Mouse (Mus musculus): ENCODE data around the gene Gpr137.
A peak's percentile ranks its signal among the peaks of the same experiment; 100 is the strongest.

Gpr137 gene

GRCm38 (mm10) chr19:6941372-6942248 is 670 bp downstream of the Gpr137 start, which contains the start of gene Bad:
Gene Bad (plus strand): TSS chr19:6941861.
- DNase-seq (ENCODE audit: low spot score): peak; percentile 96

GRCm38 (mm10) chr19:6940396-6941351 is 1.6 kb downstream of the Gpr137 start:
- no peak for DNase-seq (ENCODE audit: low spot score)

- DNase-seq (ENCODE audit: low spot score): no peak
These were observed 2.9 kb downstream of the Gpr137 start for GRCm38 (mm10) chr19:6939106-6940002.

DNA sequence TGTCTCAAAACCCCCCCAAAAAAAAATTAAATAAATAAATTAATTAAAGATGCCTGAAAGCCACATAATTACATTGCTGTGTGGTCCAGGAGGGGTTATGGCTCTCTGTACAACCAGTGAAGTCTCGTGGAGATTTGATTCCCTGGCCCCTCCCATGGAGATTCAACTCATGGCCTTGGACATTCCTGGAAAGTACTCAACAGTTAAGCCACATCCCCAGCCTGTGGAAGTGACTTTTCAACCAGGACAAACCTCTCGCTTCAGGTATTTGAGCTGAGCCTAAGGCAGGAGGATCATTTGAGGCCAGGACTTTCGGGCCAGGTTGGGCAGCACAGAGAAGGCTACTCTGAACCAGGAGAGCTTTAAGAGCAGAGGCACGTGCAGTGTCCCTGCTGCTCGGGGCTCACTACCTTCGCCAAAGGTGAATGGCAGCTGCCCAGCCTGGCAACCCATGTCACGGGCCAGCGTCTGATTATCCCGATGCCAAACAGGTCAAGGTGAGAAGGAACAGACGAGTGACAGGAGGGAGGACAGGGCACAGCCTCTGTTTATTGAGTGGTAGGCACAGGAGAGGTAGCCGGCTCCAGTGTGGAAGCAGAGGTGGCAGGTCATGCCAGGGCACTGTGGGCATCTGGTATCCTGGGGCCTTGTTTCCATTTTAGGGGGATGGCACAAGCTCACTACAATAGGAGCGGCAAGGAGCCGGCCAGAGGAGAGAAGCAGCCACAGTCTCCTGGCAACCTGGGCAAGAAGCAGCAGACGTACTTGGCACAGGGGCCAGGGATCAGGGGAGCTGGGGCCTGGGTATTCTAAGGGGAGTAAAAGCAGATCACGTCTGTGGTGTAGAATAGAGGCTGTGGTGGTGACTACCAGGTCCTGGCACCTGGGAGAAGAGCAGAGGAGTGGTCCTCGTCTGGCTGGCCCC is 4.5 kb downstream of the Gpr137 start:
- no peak for DNase-seq (ENCODE audit: low spot score)

GRCm38 (mm10) chr19:6936299-6936698 is 6.0 kb downstream of the Gpr137 start:
- DNase-seq (ENCODE audit: low spot score): no peak

GRCm38 (mm10) chr19:6934195-6934977 is 7.9 kb downstream of the Gpr137 start, which contains the start of gene Kcnk4:
Gene Kcnk4 (minus strand): TSS chr19:6934515.
- DNase-seq (ENCODE audit: low spot score): no peak

- DNase-seq (ENCODE audit: low spot score): peak; percentile 52
These were observed 8.7 kb downstream of the Gpr137 start for GRCm38 (mm10) chr19:6933436-6934194.

DNA sequence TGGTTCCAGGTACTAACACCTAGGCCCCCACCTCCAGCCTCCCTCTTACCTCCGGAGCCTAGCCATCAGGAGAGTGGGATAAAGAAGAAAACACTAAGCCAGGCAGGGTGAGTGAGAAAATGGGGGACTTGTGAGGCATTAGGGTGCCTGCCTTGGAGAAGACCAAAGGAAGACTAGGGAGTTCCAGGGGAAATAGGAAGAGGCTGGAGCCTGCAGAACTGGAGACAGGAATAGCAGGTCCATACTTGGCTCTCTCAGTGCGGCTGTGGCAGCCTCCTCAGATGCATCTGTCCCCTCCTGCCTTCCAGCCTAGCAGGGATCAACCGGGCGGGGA is 9.2 kb downstream of the Gpr137 start:
- DNase-seq (ENCODE audit: low spot score): no peak

- DNase-seq (ENCODE audit: low spot score): no peak
These were observed 10.3 kb downstream of the Gpr137 start for GRCm38 (mm10) chr19:6932018-6932417.

GRCm38 (mm10) chr19:6931002-6931401 is 11.3 kb downstream of the Gpr137 start:
- DNase-seq (ENCODE audit: low spot score): no peak

GRCm38 (mm10) chr19:6928080-6928479 is 14.2 kb downstream of the Gpr137 start:
- DNase-seq (ENCODE audit: low spot score): no peak

DNA sequence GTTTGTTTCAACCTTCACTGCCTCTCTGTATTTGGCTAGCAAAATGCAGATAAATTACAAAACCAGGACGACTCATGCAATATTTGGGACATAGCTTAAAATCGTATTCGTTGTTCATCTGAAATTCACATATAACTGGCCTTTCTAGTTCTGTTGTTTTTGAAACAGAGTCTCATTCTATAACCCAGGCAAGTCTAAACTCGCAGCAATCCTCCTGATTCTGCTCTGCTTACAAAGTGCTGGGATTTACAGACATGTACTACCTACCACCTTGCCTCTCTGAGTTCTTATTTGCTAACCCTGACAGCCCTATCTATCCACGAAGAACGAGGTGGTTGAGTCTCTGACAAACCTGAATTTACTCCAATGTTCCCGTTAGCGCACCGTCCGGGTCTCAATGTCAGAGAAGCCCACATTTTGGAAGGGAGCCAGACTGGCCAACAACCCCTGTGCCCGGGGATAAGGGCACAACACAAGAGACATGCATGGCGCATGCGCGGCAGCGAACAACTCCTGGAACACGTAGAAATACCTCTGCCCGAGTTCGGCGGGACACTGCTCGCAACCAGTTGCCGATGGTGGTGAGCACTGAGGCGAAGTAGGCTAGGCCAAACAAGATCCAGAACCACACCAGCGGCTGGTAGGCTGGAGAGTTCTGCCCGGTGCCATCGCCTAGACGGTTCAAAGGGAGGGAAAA is 15.6 kb downstream of the Gpr137 start:
- peak; percentile 37 for DNase-seq (ENCODE audit: low spot score)

- no peak for DNase-seq (ENCODE audit: low spot score)
These were observed 16.5 kb downstream of the Gpr137 start for GRCm38 (mm10) chr19:6925611-6926329.

DNA sequence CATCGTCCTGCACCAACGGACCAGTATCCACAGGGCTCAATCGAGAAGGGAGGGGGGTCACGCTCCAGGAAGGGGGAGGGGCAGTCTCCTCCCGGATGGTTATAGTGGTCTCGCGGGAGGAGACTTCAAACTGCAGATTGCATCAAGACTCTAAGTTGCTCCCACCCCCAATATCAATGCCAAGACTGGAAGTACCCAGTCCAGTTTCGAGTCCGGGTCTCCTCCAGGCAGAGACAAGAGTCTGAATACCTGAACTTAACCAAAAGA is 17.0 kb downstream of the Gpr137 start, which contains the start of gene Catsperz:
Gene Catsperz (minus strand): TSS at position 74 of the 267 bp plus-strand sequence.
- DNase-seq (ENCODE audit: low spot score): no peak

DNA sequence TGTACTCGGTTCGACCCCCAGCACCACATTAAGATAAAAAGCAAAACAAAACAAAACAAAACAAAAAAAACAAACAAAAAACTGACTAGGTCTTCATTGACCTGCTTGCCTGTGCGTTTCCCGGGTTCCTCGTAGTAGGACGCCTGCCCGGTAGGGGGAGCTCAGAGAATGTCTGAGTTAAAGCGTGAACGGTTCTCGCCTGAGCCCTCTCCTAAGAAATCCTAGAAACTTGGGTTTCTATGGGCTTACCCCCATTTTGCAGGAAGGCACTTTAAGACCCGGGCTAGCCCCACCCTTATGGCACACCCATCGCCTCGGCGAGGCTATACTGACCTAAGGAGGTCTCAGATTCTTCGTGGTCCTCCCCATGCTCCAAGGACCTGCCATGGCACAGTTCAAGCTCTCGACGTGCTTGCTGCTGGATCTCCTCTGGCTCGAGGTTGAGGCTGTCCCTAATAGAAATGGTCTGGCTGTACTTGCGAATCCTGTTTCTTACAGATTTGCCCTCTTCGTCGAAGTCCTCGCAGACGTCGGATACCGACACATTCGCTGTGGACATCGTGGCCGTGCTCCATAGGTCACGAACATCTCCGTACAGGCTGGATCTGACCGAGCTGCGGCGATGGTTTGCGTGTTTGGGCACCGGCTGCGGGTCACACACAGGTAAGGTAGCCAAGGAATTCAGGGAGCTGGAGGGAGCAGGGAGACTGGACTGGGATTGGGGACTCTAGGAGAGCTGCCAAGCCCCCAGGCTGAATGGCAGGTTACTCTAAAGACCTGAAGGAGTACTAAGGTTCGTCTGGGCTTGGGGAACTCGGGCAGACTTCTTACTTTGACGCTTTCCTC is 17.6 kb downstream of the Gpr137 start:
- peak; percentile 83 for DNase-seq (ENCODE audit: low spot score)

DNA sequence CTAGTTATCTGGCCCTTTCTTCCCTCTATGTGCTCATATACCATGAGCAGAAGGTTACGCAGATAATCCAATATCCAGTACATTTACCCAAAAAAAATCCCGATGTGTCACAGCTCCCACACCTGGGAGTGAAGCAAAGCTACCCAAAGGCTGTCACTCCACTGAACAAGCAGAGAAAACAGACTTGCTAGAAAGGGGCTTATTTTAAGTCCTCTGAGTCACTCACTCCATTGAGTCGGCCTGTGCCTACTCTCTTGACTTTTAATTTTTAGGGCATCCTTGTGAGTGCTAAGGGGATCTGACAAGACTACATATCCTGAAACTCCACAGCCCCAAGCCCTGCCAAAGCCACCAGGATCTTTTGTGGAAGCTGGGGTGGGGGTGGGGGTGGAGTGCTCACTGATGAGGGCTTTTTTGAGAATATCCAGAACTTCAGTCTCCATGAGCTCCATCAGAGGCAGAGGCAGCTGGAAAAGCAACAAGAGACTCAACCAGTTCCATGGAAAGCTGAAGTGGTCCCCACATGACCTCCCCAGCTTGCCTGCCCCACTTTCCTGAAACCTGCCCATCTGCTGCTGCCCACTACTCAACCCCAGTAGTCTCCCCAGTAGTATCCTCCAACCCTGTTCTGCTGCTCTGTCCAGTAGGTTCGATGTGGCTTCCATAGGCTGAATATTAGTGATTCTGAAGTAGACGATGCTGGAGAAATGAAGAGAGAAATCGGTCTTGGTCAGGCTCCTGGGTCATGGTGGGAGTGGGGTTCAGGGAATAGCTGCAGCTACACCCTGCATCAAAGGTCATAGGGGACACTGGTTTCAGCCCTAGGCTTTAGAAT is 19.2 kb downstream of the Gpr137 start:
- no peak for DNase-seq (ENCODE audit: low spot score)

Data from retina, embryonic 14.5 days (tissue).